Mouse (Mus musculus): ENCODE data around the gene Nacad.

Gene Nacad

GRCm38 (mm10) chr11:6603887-6604603 lies 1.8 kb downstream of the Nacad start:
- in situ Hi-C loops (cut with MboI; ENCODE audit: low sequenced_read_pairs): no loop called here

GRCm38 (mm10) chr11:6603224-6603623 lies 2.6 kb downstream of the Nacad start:
- in situ Hi-C loops (cut with MboI; ENCODE audit: low sequenced_read_pairs): no loop called here

- in situ Hi-C loops (cut with MboI; ENCODE audit: low sequenced_read_pairs): no loop called here
These were observed 3.2 kb downstream of the Nacad start for GRCm38 (mm10) chr11:6602662-6603061.

GRCm38 (mm10) chr11:6601649-6602480 lies 4.0 kb downstream of the Nacad start:
- in situ Hi-C loops (cut with MboI; ENCODE audit: low sequenced_read_pairs): no loop called here

- in situ Hi-C loops (cut with MboI; ENCODE audit: low sequenced_read_pairs): no loop called here
These were observed 5.4 kb downstream of the Nacad start for GRCm38 (mm10) chr11:6600284-6600944.

- in situ Hi-C loops (cut with MboI; ENCODE audit: low sequenced_read_pairs): no loop called here
These were observed 6.0 kb downstream of the Nacad start for GRCm38 (mm10) chr11:6599831-6600230.

- in situ Hi-C loops (cut with MboI; ENCODE audit: low sequenced_read_pairs): no loop called here
These were observed 6.7 kb downstream of the Nacad start for GRCm38 (mm10) chr11:6599011-6599681.

GRCm38 (mm10) chr11:6598191-6598889 lies 7.5 kb downstream of the Nacad start:
- in situ Hi-C loops (cut with MboI; ENCODE audit: low sequenced_read_pairs): no loop called here

- in situ Hi-C loops (cut with MboI; ENCODE audit: low sequenced_read_pairs): no loop called here
These were observed 8.3 kb downstream of the Nacad start for GRCm38 (mm10) chr11:6597523-6597922.

GRCm38 (mm10) chr11:6596616-6597015 lies 9.2 kb downstream of the Nacad start:
- in situ Hi-C loops (cut with MboI; ENCODE audit: low sequenced_read_pairs): no loop called here

GRCm38 (mm10) chr11:6596205-6596604 lies 9.6 kb downstream of the Nacad start:
- in situ Hi-C loops (cut with MboI; ENCODE audit: low sequenced_read_pairs): no loop called here

- in situ Hi-C loops (cut with MboI; ENCODE audit: low sequenced_read_pairs): no loop called here
These were observed 10.5 kb downstream of the Nacad start for GRCm38 (mm10) chr11:6595339-6595738.

- in situ Hi-C loops (cut with MboI; ENCODE audit: low sequenced_read_pairs): no loop called here
These were observed 11.0 kb downstream of the Nacad start for GRCm38 (mm10) chr11:6594845-6595244.

- in situ Hi-C loops (cut with MboI; ENCODE audit: low sequenced_read_pairs): no loop called here
These were observed 12.4 kb downstream of the Nacad start for GRCm38 (mm10) chr11:6593406-6593805.

- in situ Hi-C loops (cut with MboI; ENCODE audit: low sequenced_read_pairs): no loop called here
These were observed 14.7 kb downstream of the Nacad start for GRCm38 (mm10) chr11:6590933-6591675.

- in situ Hi-C loops (cut with MboI; ENCODE audit: low sequenced_read_pairs): no loop called here
These were observed 16.0 kb downstream of the Nacad start for GRCm38 (mm10) chr11:6589838-6590237.

- in situ Hi-C loops (cut with MboI; ENCODE audit: low sequenced_read_pairs): no loop called here
These were observed 17.6 kb downstream of the Nacad start for GRCm38 (mm10) chr11:6588295-6588694.

GRCm38 (mm10) chr11:6587249-6587940 lies 18.5 kb downstream of the Nacad start:
- in situ Hi-C loops (cut with MboI; ENCODE audit: low sequenced_read_pairs): no loop called here

GRCm38 (mm10) chr11:6586660-6587059 lies 19.2 kb downstream of the Nacad start:
- in situ Hi-C loops (cut with MboI; ENCODE audit: low sequenced_read_pairs): no loop called here
